Mouse (Mus musculus): Measurements from ENCODE around the gene Zfyve28.

DNA sequence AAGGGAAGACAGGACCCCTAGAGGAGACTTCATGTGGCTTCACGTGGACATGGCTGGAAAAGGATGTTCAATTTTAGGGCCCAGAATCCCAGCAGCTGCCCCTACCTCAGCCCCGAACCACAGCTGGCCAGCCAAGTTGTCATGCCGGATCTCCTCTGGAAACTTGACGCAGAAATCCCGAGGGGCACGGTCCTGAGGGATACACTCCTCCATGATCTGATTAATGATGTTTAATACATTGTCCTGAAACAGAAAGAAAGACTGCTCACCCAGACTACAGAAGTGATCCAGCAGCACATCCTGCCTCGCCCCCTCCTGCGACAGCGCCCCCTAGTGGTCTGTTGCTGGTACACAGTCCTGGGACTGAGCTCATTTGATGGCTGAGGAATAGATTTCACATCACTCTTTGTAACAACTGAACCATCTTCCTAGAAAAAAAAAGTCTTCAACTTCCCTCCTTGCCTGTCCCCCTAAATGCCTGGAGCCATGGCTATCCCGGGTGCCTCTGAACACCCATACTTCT lies 52.3 kb downstream of the Zfyve28 start:
- TF ChIP-seq CTCF (IDR thresholded peaks at IDR 0.05; ENCODE audit: low read depth): peak; percentile 83
- no peak for TF ChIP-seq EP300 (optimal IDR thresholded peaks at IDR 0.05)
